Mouse (Mus musculus) erythroblast, embryonic 14.5 days (primary cell): ENCODE measurements at regions not wholly inside any gene's neighbourhood (a gene's known extent, or its start where the extent isn't known, plus 50 kb on each side); places are given as distances from the start of the nearest gene placed in this dataset.

Experiments used
- GATA1 ChIP-seq: IDR thresholded peaks from 2 replicates; pipeline ENCODE4 v1.6.1; 2012; ENCODE audit warnings: low read length, inconsistent platforms, mixed read lengths
- TAL1 ChIP-seq: IDR thresholded peaks from 3 replicates; pipeline ENCODE4 v1.6.1; 2012; ENCODE audit warnings: low read length, inconsistent platforms, mixed read lengths

DNA sequence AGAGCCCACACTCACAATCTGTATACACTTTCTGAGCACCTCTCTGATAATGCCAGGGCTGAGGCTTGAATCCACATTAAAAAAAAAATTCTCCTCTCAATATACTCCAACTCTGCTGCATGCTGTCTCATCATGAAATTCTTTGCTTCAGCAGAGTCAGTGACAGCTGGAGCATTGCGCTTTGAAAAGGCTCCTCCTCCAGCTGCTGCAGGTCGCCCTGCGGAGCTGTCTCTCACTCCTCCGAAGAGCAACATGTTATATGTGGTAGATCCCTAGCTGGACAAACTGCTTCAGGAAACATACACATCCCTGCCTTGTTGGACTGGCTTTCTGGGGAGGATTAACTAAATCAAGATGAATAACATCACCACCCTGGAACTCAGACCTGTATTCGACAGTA lies 984.5 kb downstream of the Adgrl2 start:
- no peak for TF ChIP-seq GATA1
- TF ChIP-seq TAL1: no peak
